Mouse (Mus musculus) urinary bladder, postnatal 10 days (tissue): ENCODE results near the gene Gm10282.

ENCODE experiments used
- DNase-seq: peaks from one replicate; pipeline ENCODE4 v3.0.0; 2022; ENCODE audit warnings: low spot score

Gene Gm10282

GRCm38 (mm10) chr8:72261431-72261830 is 43.6 kb downstream of the Gm10282 start:
- no peak for DNase-seq

GRCm38 (mm10) chr8:72261019-72261418 is 44.0 kb downstream of the Gm10282 start:
- no peak for DNase-seq

GRCm38 (mm10) chr8:72260585-72260984 is 44.5 kb downstream of the Gm10282 start:
- DNase-seq = no peak

DNA sequence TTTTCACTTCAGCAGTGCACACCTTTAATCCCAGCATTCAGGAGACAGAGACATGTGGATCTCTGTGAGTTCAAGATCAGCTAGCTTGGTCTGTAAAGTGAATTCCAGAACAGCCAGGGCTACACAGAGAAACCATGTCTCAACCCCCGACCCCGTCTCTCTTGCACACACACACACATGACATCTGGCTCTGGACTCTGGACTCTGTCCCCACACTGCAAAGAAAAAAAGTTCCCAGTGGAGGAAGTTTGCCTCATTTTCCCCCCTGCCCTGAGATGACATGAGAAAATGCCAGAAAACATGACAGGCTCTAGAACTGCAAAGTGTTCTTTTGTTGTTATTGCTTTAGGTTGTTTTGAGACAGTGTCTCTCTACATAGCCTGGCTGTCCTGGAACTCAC is 45.2 kb downstream of the Gm10282 start:
- DNase-seq = no peak

DNA sequence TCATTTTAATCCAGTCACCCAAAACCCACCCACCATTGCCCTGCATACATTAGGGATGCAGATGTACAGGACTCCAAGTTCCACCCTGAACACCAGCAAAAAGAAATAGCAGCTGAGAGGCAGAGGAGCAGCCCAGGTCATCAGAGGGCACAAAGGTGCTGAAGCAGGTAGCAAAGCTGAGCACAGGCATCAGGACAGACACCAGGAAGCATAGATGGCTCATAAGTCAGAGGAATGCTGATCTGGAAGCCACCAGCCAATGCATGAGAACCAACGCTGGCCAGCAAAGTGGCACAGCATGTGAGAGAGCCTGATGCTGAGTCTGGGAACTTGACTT is 47.2 kb downstream of the Gm10282 start:
- no peak for DNase-seq

- no peak for DNase-seq
Measured at GRCm38 (mm10) chr8:72257171-72257901, 47.7 kb downstream of the Gm10282 start.
